7 mouse cellular contexts compared by ENCODE assay signal in genomic region chr11:115420336-115421190, GRCm38 (mm10). TPM values are rescaled to one million over a fixed set of nuclear protein-coding genes. Genes with fewer than 3 reads are reported as not detected.
DNase-seq lines count a peak whose midpoint lies in the region; ATAC-seq lines count a peak whose summit lies in the region.

No protein-coding gene starts in this region.

- H3K27me3 ChIP-seq in hindbrain, embryonic 14.5 days (ENCODE audit: control insufficient read depth, insufficient read depth, low read length) = no peaks in the 10 kb centered on the region

- H3K4me1 ChIP-seq in hindbrain, embryonic 14.5 days (replicated peaks; ENCODE audit: control insufficient read depth, insufficient read depth, low read length) = peaks cover 20% of the 10 kb centered on the region

- peak overlapping the region; percentile 97 for H3K9ac ChIP-seq in hindbrain, embryonic 14.5 days

- H3K4me3 ChIP-seq in hindbrain, embryonic 14.5 days (replicated peaks; ENCODE audit: low read length) = peak overlapping the region; percentile 91

- peak overlapping the region; percentile 84 for H3K4me2 ChIP-seq in hindbrain, embryonic 14.5 days (replicated peaks)

- peaks cover 54% of the 10 kb centered on the region for H3K36me3 ChIP-seq in hindbrain, embryonic 14.5 days (replicated peaks; ENCODE audit: control insufficient read depth, insufficient read depth)

- ATAC-seq in hindbrain, embryonic 14.5 days (ENCODE audit: low FRiP score) = peak; percentile 57
- 0 out of 2 replicates have a peak, but pooled peaks have one; percentile 10 for ATAC-seq in megakaryocyte progenitor cell, adult 5-6 weeks (replicated peaks; ENCODE audit: poor library complexity)

- intact Hi-C loops in left cerebral cortex, postnatal 14 days (cut with DNase I) = loop anchor here (2.0 kb wide), 1 partner anchor 54 kb away; the partner anchor contains the start of gene Armc7

- H3K27ac ChIP-seq in hindbrain, embryonic 14.5 days = peak overlapping the region; percentile 84

- 3% methylated on average over 40 of the region's 45 CpGs for WGBS in hindbrain, embryonic 14.5 days

- no peaks in the 10 kb centered on the region for H3K9me3 ChIP-seq in hindbrain, embryonic 14.5 days (ENCODE audit: control insufficient read depth, low read length)

- peak; percentile 44 for DNase-seq in R1 (ENCODE audit: low read depth, low spot score)
- peak; percentile 86 for DNase-seq in cerebellum, postnatal 10 days
- DNase-seq in frontal cortex, postnatal 14 days (ENCODE audit: low spot score in 2 of 2) = peak; percentile 44 to 46
- DNase-seq in hindbrain, embryonic 14.5 days (ENCODE audit: low spot score) = no peak
- peak; percentile 54 to 57 for DNase-seq in left cerebral cortex, postnatal 14 days (ENCODE audit: low spot score in 2 of 2)
- DNase-seq in spleen, postnatal 10 days (ENCODE audit: low spot score in 2 of 2) = peak; percentile 67 to 71

RNA-seq across cellular contexts. Expression of gene Kctd2, which starts 0.6 kb away (rescaled TPM):
- polyA plus RNA-seq in hindbrain, embryonic 14.5 days (2014; fragmentation: Nextera tagmentation; extraction: Ambion mirVana) = 31.3 and 32.3 TPM in 2 replicates
- 10 to 100 TPM; 65.5 to 66.2 TPM for total RNA-seq in left cerebral cortex, postnatal 14 days (2021)
- 13.0 and 15.0 TPM in 2 replicates for total RNA-seq in megakaryocyte progenitor cell, adult 5-6 weeks (2015)
- total RNA-seq in megakaryocyte progenitor cell, adult 5-6 weeks (2017) = 9.0 and 17.0 TPM in 2 replicates

RNA-seq across cellular contexts. Expression of gene Atp5h, which starts 0.8 kb away (rescaled TPM):
- polyA plus RNA-seq in hindbrain, embryonic 14.5 days (2014; fragmentation: Nextera tagmentation; extraction: Ambion mirVana) = 897 and 1,000 TPM in 2 replicates
- total RNA-seq in left cerebral cortex, postnatal 14 days (2021) = 100 to 1,000 TPM; 423 to 448 TPM
- 703 and 731 TPM in 2 replicates for total RNA-seq in megakaryocyte progenitor cell, adult 5-6 weeks (2015)
- 770 and 871 TPM in 2 replicates for total RNA-seq in megakaryocyte progenitor cell, adult 5-6 weeks (2017)

RNA-seq across cellular contexts. Expression of gene Mrpl58, which starts 17.0 kb away (rescaled TPM):
- polyA plus RNA-seq in hindbrain, embryonic 14.5 days (2014; fragmentation: Nextera tagmentation; extraction: Ambion mirVana) = 196 and 222 TPM in 2 replicates
- total RNA-seq in left cerebral cortex, postnatal 14 days (2021) = 100 to 1,000 TPM; 101 to 112 TPM
- 83.4 and 98.3 TPM in 2 replicates for total RNA-seq in megakaryocyte progenitor cell, adult 5-6 weeks (2015)
- 81.1 and 96.4 TPM in 2 replicates for total RNA-seq in megakaryocyte progenitor cell, adult 5-6 weeks (2017)

RNA-seq across cellular contexts. Expression of gene Trim80, which starts 19.8 kb away (rescaled TPM):
- not detected in 2 replicates for polyA plus RNA-seq in hindbrain, embryonic 14.5 days (2014; fragmentation: Nextera tagmentation; extraction: Ambion mirVana)
- total RNA-seq in left cerebral cortex, postnatal 14 days (2021) = not detected
- not detected in 2 replicates for total RNA-seq in megakaryocyte progenitor cell, adult 5-6 weeks (2015)
- not detected in 2 replicates for total RNA-seq in megakaryocyte progenitor cell, adult 5-6 weeks (2017)

RNA-seq across cellular contexts. Expression of gene Cdr2l, which starts 38.8 kb away (rescaled TPM):
- 25.7 and 28.5 TPM in 2 replicates for polyA plus RNA-seq in hindbrain, embryonic 14.5 days (2014; fragmentation: Nextera tagmentation; extraction: Ambion mirVana)
- 10 to 100 TPM; 15.4 to 17.0 TPM for total RNA-seq in left cerebral cortex, postnatal 14 days (2021)
- 0.20 and 0.42 TPM in 2 replicates for total RNA-seq in megakaryocyte progenitor cell, adult 5-6 weeks (2015)
- 0.08 and 0.34 TPM in 2 replicates for total RNA-seq in megakaryocyte progenitor cell, adult 5-6 weeks (2017)
